Mouse (Mus musculus): Measurements from ENCODE around the gene E2f1.

- TF ChIP-seq POLR2A (IDR thresholded peaks at IDR 0.05; ENCODE audit: insufficient read length, low read depth) (no peak), SRF (IDR thresholded peaks at IDR 0.05; ENCODE audit: control insufficient read depth, insufficient read length, low read depth) (no peak), POLR2AphosphoS2 (IDR thresholded peaks at IDR 0.05; ENCODE audit: insufficient read length, low read depth) (no peak), MYOD1 (IDR thresholded peaks at IDR 0.05; ENCODE audit: control insufficient read depth in 1 of 3, insufficient read length in 2 of 3, low read depth in 2 of 3) (no peak), MAX (IDR thresholded peaks at IDR 0.05; ENCODE audit: low read depth) (no peak), TCF12 (IDR thresholded peaks at IDR 0.05; ENCODE audit: insufficient read depth, poor library complexity, severe bottlenecking) (no peak)
These were observed 1.6 kb upstream of the E2f1 start for GRCm38 (mm10) chr2:154571266-154571665.

All from myocyte (in vitro differentiated cells).